Mouse (Mus musculus): ENCODE results near the gene Pwwp2b. TPM values are rescaled to one million over a fixed set of nuclear protein-coding genes. Genes with fewer than 3 reads are reported as not detected.

Gene Pwwp2b
- polyA plus RNA-seq, 1 experiment from 2014 or later: 5.9 TPM

GRCm38 (mm10) chr7:139229837-139230236, 18.4 kb upstream of the Pwwp2b start:
- Histone ChIP-seq H3K9me3 (no peaks in the 10 kb centered on the region), H3K4me1 (peaks cover 9% of the 10 kb centered on the region; the same call in 1 of the 2 replicates), H3K4me3 (no peak overlapping the region), H3K4me2 (replicated peaks) (no peak overlapping the region), H3K36me3 (no peaks in the 10 kb centered on the region), H3K27ac (replicated peaks) (no peak overlapping the region), H3K27me3 (no peaks in the 10 kb centered on the region), H3K9ac (replicated peaks) (no peak overlapping the region)
- no peak for ATAC-seq (replicated peaks)
- WGBS: 83% methylated on average over 5 of the region's 5 CpGs

DNA sequence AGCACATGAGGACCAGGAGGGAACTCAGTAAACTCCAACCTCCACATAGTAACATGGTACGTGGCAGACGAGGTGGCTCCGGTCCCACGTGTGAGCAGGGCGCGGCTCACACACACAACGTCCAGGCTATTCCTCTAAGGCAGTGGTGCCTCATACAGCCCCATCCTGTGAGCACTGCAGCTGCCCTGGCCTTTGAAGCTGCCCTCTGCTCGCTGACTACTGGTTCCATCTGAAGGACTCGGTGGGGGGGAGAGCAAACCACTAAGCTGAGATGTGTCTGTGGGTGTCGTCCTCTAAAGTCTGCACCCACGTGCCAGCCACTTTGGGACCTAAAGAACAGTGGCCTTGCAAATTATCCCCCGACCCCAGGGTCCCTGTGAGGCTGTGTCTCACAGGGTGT, 18.0 kb upstream of the Pwwp2b start:
- WGBS: 78% methylated on average over 12 of the region's 12 CpGs

GRCm38 (mm10) chr7:139233714-139234113, 14.6 kb upstream of the Pwwp2b start:
- Histone ChIP-seq H3K9ac (replicated peaks) (no peak overlapping the region), H3K27me3 (no peaks in the 10 kb centered on the region)
- WGBS: 3% methylated on average over 7 of the region's 7 CpGs

More for the DNA sequence above, 18.0 kb upstream of the Pwwp2b start:
- no peak overlapping the region for H3K4me2 ChIP-seq (replicated peaks)
- H3K9me3 ChIP-seq: no peaks in the 10 kb centered on the region
- peaks cover 12% of the 10 kb centered on the region; the same call in 1 of the 2 replicates for H3K4me1 ChIP-seq
- no peaks in the 10 kb centered on the region for H3K27me3 ChIP-seq
- ATAC-seq (replicated peaks): no peak
- no peaks in the 10 kb centered on the region for H3K36me3 ChIP-seq
- no peak overlapping the region for H3K27ac ChIP-seq (replicated peaks)
- no peak overlapping the region for H3K9ac ChIP-seq (replicated peaks)
- no peak overlapping the region for H3K4me3 ChIP-seq

DNA sequence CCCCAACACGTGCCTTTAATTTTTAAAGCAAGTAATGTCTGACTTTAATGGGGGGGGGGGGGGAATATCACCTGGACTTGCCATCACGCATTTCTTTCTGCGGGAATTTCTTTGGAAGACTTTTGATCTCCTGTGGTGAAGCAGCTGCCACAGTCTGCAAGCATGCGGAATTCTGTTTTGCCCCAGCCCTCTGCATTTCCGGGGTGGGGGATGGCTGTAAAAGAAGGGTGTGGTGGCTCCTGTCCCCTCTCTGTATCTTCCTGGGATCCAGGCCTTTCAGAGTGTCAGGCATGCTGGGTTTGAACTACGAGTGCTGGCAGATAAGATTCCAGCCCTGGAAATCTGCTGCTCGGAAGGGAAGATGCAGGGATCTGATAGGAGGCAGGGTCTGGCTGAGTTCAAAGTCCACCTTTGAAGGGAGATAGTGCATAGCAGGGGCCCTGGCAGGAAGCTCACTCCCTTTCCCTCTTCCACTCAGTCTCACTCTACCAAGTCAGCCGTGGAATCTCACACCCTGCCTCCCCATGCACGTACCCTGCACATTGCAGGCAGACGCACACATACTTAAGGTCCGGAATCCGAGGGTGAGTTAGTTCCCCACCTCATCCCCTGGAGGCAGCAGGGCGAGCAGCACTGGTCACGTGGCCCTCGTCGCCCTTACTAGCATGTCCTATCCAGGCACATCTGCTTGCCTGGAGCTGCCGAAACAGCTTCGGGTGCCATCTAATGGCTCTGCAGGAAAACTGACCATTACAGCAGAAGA, 13.7 kb upstream of the Pwwp2b start:
- H3K9me3 ChIP-seq: no peaks in the 10 kb centered on the region
- ATAC-seq (replicated peaks): no peak
- no peak overlapping the region for H3K4me2 ChIP-seq (replicated peaks)
- H3K4me3 ChIP-seq: no peak overlapping the region
- H3K9ac ChIP-seq (replicated peaks): no peak overlapping the region
- whole genome bisulfite sequencing: 20% methylated on average over 18 of the region's 18 CpGs
- H3K27me3 ChIP-seq: no peaks in the 10 kb centered on the region
- H3K4me1 ChIP-seq: peaks cover 12% of the 10 kb centered on the region; the same call in 1 of the 2 replicates
- no peak overlapping the region for H3K27ac ChIP-seq (replicated peaks)
- no peaks in the 10 kb centered on the region for H3K36me3 ChIP-seq

More at GRCm38 (mm10) chr7:139233714-139234113, 14.6 kb upstream of the Pwwp2b start:
- Histone ChIP-seq H3K9me3 (no peaks in the 10 kb centered on the region), H3K4me1 (peaks cover 12% of the 10 kb centered on the region; the same call in 1 of the 2 replicates), H3K36me3 (no peaks in the 10 kb centered on the region), H3K4me3 (no peak overlapping the region), H3K27ac (replicated peaks) (no peak overlapping the region), H3K4me2 (replicated peaks) (no peak overlapping the region)
- ATAC-seq (replicated peaks): peak; percentile 91

DNA sequence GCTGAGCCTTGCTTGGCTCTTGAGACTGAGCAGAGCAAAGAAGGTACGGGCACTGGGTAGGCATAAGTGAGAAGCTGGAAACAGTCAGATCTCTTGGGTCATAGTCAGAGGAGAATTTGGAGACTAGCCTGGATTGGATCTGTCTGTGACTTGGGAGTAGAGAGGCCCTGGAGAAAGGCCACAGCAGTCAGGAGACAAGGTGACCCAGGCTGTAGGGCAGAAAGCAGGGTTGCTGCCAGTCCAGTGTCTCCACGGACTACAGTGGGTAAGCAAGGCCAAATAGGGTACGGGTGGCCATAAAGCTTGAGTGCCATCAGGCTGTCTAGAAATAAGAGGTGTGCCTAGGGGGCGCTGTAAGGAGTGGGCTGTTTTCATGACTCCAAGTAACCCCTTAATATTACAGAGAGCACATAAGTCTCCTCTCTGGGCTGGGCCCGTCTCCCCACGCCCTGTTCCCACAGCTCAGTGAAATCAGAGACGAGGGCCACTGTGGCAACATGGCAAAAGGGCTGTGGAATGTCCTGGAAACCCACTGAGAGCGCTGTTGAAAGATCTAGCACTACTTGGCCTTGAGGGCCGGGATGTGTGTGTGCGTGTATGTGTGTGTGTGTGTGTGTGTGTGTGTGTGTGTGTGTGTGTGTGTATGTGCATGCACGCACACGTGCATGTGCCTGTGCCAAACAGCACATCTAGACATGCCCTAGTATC, 12.5 kb upstream of the Pwwp2b start:
- H3K27ac ChIP-seq (replicated peaks): no peak overlapping the region
- 81% methylated on average over 12 of the region's 12 CpGs for WGBS
- H3K27me3 ChIP-seq: no peaks in the 10 kb centered on the region
- no peak overlapping the region for H3K4me2 ChIP-seq (replicated peaks)
- H3K9me3 ChIP-seq: no peaks in the 10 kb centered on the region
- H3K4me1 ChIP-seq: peaks cover 12% of the 10 kb centered on the region; the same call in 1 of the 2 replicates
- H3K9ac ChIP-seq (replicated peaks): no peak overlapping the region
- no peak overlapping the region for H3K4me3 ChIP-seq
- H3K36me3 ChIP-seq: no peaks in the 10 kb centered on the region
- no peak for ATAC-seq (replicated peaks)

DNA sequence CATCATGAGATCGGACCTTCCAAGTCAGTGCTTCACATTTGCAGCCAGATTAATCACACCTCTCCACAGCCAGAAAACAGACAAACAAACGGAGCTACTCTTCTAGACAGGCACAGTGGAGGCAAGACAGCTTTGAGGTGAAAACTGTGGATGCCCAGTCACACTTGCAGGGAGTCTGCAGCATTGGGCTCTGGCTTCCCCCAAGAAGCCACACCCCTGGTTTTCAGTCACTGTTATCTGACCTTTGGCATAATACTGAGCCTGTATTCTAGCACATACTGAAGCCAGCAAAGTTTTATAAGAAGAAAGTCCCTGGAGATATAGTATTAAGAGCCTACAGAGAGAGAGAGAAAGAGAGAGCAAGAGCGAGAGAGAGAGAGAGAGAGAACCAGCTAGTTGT, 8.8 kb upstream of the Pwwp2b start:
- no peak for ATAC-seq (replicated peaks)
- Histone ChIP-seq H3K27me3 (no peaks in the 10 kb centered on the region), H3K9ac (replicated peaks) (no peak overlapping the region), H3K36me3 (no peaks in the 10 kb centered on the region), H3K4me2 (replicated peaks) (no peak overlapping the region), H3K4me1 (peaks cover 7% of the 10 kb centered on the region; the same call in 1 of the 2 replicates), H3K27ac (replicated peaks) (no peak overlapping the region), H3K4me3 (no peak overlapping the region), H3K9me3 (no peaks in the 10 kb centered on the region)
- WGBS: 74% methylated on average over 3 of the region's 3 CpGs

GRCm38 (mm10) chr7:139246086-139246485, 2.2 kb upstream of the Pwwp2b start:
- H3K4me1 ChIP-seq: peaks cover 27% of the 10 kb centered on the region
- no peak overlapping the region for H3K27ac ChIP-seq (replicated peaks)
- no peak for ATAC-seq (replicated peaks)
- H3K9ac ChIP-seq (replicated peaks): no peak overlapping the region
- H3K27me3 ChIP-seq: peaks cover 7% of the 10 kb centered on the region; the same call in 1 of the 2 replicates
- H3K36me3 ChIP-seq: no peaks in the 10 kb centered on the region
- 80% methylated on average over 5 of the region's 5 CpGs for WGBS
- H3K4me3 ChIP-seq: no peak overlapping the region
- H3K9me3 ChIP-seq: no peaks in the 10 kb centered on the region
- H3K4me2 ChIP-seq (replicated peaks): no peak overlapping the region

DNA sequence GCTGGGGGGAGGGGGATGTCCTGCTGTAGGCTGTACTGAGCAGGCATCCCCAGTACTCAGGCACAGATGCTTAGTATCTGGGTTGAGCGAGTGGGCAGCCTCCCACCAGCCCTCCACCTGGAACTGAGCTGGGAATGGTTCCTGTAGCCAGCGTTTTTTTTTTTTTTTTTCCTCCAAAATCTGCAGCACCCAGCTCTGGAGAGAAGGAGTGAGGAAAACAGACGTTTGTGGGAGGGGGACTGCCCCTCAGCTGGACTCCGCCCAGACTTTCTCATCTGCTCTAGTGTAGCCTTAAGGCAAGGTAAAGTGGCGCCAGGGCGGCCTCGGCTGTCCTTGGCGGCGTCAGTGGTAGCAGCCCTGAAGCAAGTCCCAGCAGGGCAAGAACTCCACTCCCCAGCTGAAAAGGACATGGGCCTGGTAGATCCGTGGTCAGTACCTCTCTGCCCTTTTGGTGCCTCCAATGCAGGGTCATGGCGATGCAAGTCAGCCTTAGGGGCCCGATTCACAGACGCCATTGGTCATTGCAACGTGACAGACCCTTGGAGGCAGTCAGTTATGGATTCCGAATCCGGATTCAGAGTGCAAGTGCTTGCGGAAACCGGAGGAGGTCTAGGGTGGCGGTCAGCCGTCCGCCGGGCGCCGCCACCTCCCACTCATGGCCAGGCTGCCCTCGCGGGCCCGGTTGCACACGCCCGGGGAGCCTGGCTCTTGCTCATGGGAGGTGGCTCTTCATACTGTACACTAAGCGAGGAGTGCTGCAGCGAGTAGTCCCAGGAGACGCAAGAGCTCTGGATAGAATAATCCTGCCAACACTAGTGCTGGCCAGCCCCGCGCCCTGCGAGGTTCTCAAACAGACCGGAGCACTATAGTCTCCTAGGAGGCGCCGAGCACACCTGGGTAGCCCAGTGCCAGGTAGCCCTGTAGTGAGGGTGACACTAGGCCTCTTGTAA, 1.1 kb upstream of the Pwwp2b start:
- no peaks in the 10 kb centered on the region for H3K36me3 ChIP-seq
- 4% methylated on average over 38 of the region's 38 CpGs for WGBS
- ATAC-seq (replicated peaks): peak; percentile 29; the same call in 1 of the 2 replicates
- peak overlapping the region; percentile 88 for H3K4me2 ChIP-seq (replicated peaks)
- H3K4me3 ChIP-seq: peak overlapping the region; percentile 53
- peak overlapping the region; percentile 66 for H3K9ac ChIP-seq (replicated peaks)
- no peak overlapping the region for H3K27ac ChIP-seq (replicated peaks)
- H3K9me3 ChIP-seq: no peaks in the 10 kb centered on the region
- peaks cover 7% of the 10 kb centered on the region; the same call in 1 of the 2 replicates for H3K27me3 ChIP-seq
- peaks cover 31% of the 10 kb centered on the region for H3K4me1 ChIP-seq

DNA sequence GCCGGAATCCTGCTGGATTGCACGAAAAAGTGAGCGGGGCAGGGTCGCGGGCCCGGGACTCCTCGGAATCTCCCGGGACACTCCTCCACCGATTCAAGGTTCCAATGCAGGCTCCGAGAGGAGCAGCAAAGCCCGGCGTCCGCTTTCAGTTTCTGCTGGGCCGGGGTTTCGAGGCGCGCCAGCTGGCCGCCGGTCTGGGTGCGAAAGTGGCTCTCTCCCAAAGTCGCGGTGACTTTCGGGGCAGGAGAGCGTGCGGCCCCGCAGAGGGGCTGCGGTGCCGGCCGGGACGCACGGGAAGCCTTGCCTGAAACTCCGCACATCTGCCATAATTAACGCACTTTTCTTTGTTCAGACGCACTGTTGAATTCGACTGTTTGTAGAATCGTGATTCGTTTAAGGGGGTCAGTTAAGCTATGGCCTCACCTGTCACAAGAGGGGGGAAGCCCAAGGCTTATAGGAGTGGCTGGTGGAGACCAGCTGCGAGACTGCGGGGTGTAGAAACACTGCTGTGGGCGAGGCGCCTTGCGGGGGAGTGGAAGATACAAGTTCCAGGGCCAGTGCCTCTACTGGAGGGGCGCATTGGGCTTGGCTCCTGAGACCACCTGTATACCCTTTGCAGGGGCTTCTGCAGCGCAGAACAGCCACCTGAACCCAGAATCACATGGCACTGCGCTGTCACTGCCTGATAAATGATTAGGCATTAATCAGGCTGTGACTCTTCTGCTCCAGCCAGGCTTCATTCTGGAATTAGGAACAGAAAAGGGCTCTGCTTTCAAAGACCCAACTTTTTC, 528 bp downstream of the Pwwp2b start:
- peak overlapping the region; percentile 38; the same call in 1 of the 2 replicates for H3K27ac ChIP-seq (replicated peaks)
- H3K36me3 ChIP-seq: no peaks in the 10 kb centered on the region
- H3K4me1 ChIP-seq: peaks cover 31% of the 10 kb centered on the region
- no peaks in the 10 kb centered on the region for H3K9me3 ChIP-seq
- ATAC-seq (replicated peaks): peak; percentile 26
- peak overlapping the region; percentile 53 for H3K4me3 ChIP-seq
- peak overlapping the region; percentile 88 for H3K4me2 ChIP-seq (replicated peaks)
- peaks cover 7% of the 10 kb centered on the region; the same call in 1 of the 2 replicates for H3K27me3 ChIP-seq
- WGBS: 2% methylated on average over 45 of the region's 45 CpGs
- H3K9ac ChIP-seq (replicated peaks): peak overlapping the region; percentile 66

DNA sequence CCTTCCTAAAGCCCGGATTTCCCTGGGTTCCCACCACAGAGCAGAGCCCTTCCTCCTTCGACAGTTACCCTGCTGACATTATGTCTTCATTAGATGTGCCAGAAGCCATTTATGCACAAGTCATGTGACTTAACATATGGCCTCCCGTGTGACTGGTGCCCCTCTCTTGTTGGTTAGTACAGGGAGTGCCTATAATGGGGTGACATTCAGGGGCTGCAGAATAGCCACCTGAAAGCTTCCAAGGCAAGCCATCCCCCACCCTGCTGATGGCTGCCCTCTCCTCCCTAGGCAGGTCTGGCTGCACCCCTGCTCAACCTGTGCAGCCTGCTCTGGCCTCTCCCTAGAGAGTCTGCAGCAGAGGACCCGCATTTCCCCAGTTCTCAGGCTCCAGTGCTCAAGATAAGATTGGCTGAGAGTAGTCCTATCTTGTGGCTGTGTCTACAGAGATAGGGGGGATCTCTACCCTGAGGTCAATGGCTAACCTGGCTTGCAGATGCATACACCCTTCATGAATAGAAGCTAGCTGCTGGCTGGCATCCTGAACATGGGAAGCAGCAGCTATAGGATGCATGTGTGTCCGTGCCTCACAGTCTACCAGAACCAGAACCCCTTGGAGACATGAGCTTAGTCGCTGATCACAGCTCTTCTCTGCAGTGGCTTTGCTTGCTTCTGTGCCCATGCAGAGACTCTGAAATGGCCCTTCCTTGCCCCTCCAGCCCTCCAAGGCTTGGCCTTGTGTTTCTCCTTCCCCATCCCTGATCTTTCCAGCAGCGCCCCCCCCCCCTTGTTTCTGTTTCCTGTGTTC, 1.3 kb downstream of the Pwwp2b start:
- Histone ChIP-seq H3K4me1 (peaks cover 31% of the 10 kb centered on the region), H3K27me3 (peaks cover 7% of the 10 kb centered on the region; the same call in 1 of the 2 replicates), H3K27ac (replicated peaks) (no peak overlapping the region), H3K36me3 (no peaks in the 10 kb centered on the region), H3K9ac (replicated peaks) (no peak overlapping the region), H3K4me2 (replicated peaks) (peak overlapping the region; percentile 88), H3K4me3 (peak overlapping the region; percentile 53), H3K9me3 (no peaks in the 10 kb centered on the region)
- ATAC-seq (replicated peaks): no peak
- 41% methylated on average over 7 of the region's 7 CpGs for WGBS
